Mouse (Mus musculus) lung, embryonic 16.5 days (tissue): ENCODE measurements around the gene Iapp. TPM values are rescaled to one million over a fixed set of nuclear protein-coding genes. Genes with fewer than 3 reads are reported as not detected.
A peak's percentile ranks its signal among the peaks of the same experiment; 100 is the strongest.
"Not testable (repeated sequence)": the region's sequence is repeated elsewhere in the genome, so short reads cannot be mapped to it uniquely, and the experiment has no call there.

ENCODE experiments used
- ATAC-seq: fragments of 200-750 bp; cut with Nextera tagmentation; 2 replicates; pipeline ENCODE4 v1.8.0; 2017; ENCODE audit warnings: low read depth, mild to moderate bottlenecking, moderate library complexity
- H3K27ac ChIP-seq: fragments of 300-500 bp; sonication (generic); 2 replicates; pipeline ENCODE4 v1.5.1; 2014; ENCODE audit warnings: mild to moderate bottlenecking, control low read depth, low read length
- H3K27me3 ChIP-seq: fragments of 300-500 bp; sonication (generic); 2 replicates; pipeline ENCODE4 v1.6.1; 2014; ENCODE audit warnings: low read depth, low read length, mixed read lengths; ENCODE audit not compliant: control insufficient read depth, insufficient read depth
- H3K36me3 ChIP-seq: fragments of 300-500 bp; sonication (generic); 2 replicates; pipeline ENCODE4 v1.6.1; 2014; ENCODE audit warnings: low read length; ENCODE audit not compliant: control insufficient read depth, insufficient read depth
- H3K4me1 ChIP-seq: fragments of 300-500 bp; sonication (generic); replicated peaks from 2 replicates; pipeline ENCODE4 v1.6.1; 2014; ENCODE audit warnings: low read length, mixed read lengths; ENCODE audit not compliant: control insufficient read depth, insufficient read depth
- H3K4me2 ChIP-seq: fragments of 300-500 bp; sonication (generic); 2 replicates; pipeline ENCODE4 v1.6.1; 2014; ENCODE audit warnings: low read depth, low read length, control low read depth
- H3K4me3 ChIP-seq: fragments of 300-500 bp; sonication (generic); 2 replicates; pipeline ENCODE4 v1.5.1; 2014; ENCODE audit warnings: mild to moderate bottlenecking, low read length, control low read depth
- H3K9ac ChIP-seq: fragments of 300-500 bp; sonication (generic); 2 replicates; pipeline ENCODE4 v1.6.1; 2014; ENCODE audit warnings: low read length, control low read depth
- H3K9me3 ChIP-seq: fragments of 300-500 bp; sonication (generic); 2 replicates; pipeline ENCODE4 v1.6.1; 2016; ENCODE audit warnings: low read length; ENCODE audit not compliant: control insufficient read depth
- WGBS: fragments of 180-500 bp; shearing (Covaris S2); extraction: QIAGEN DNeasy Blood & Tissue Kit; methylation state at CpG from one replicate; pipeline ENCODE4 v1.1.7; 2014; 5-methylcytosine and 5-hydroxymethylcytosine counted together
- polyA plus RNA-seq: library from polyadenylated mRNA; unstranded; fragments of >200 nt; fragmentation: Nextera tagmentation; extraction: Ambion mirVana; gene quantifications from 2 replicates; pipeline ENCODE4 v1.2.1, GENCODE M21; 2015

The Iapp gene
- polyA plus RNA-seq, 1 experiment from 2014 or later: not detected

DNA sequence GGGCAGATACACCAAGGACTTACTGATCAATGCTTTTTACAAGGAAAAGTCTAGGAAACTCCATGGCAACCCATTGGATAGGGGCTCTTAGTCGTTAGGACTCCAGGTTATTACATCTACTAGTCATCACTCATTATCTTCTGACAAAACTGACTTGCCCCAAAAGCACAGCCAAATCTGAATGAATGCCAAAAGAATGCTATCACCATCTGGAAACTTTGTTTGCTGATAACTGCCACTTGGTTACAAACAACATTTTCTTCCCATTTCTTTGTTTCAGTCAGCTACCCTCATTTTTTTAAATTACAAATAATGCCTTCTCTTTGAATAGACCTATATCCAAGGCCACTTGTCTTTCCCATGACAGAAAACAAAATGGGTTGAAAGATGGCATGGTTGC, 31.0 kb downstream of the Iapp start:
- Histone ChIP-seq H3K9me3 (no peaks in the 10 kb centered on the region), H3K36me3 (no peaks in the 10 kb centered on the region), H3K27ac (no peak overlapping the region), H3K27me3 (no peaks in the 10 kb centered on the region), H3K4me3 (no peak overlapping the region), H3K9ac (no peak overlapping the region), H3K4me1 (no peaks in the 10 kb centered on the region), H3K4me2 (no peak overlapping the region)
- ATAC-seq: no peak
- WGBS: 43% methylated on average over 1 of the region's 1 CpGs

DNA sequence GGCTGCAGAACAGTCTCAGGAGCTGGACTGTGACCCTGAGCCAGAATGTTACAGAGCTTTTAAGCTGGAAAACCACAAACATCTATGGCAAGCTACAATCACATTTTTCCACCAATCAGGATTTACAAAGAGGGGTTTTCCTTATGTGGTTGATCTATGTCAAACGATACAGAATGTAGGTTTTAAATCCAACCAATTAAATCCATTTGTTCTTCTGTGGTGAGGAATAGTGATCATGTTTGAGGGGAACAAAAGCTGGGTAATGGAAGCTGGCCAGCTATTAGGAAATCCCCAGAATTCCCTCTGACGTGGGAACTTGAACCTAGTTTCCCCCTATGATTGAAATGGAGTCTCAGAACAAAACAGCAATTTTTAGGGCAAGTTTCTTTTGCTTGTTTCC, 40.7 kb downstream of the Iapp start:
- no peak overlapping the region for H3K4me2 ChIP-seq
- no peak for ATAC-seq
- H3K27ac ChIP-seq: no peak overlapping the region
- no peaks in the 10 kb centered on the region for H3K36me3 ChIP-seq
- H3K4me3 ChIP-seq: no peak overlapping the region
- H3K9me3 ChIP-seq: no peaks in the 10 kb centered on the region
- no peak overlapping the region for H3K9ac ChIP-seq
- H3K27me3 ChIP-seq: no peaks in the 10 kb centered on the region
- WGBS: 61% methylated on average over 2 of the region's 2 CpGs
- no peaks in the 10 kb centered on the region for H3K4me1 ChIP-seq

DNA sequence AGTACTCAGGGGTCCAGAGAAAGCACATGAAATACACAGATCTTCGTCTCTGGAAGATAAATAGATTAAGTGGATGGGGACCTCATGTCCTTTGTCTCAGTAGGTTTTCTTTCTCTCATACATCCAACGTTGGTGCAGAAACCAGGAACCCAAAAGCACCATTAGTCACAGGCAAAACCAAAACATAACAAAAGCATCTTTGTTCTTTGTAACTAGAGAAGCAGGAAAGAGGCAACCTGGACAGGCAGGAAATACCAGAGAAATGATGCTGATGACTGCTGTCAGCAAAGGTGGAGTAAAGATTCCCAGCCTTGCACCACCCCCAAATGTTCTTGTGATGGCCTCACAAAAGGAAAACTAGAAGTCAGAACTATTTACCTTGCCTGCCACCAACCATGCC, 41.4 kb downstream of the Iapp start:
- Histone ChIP-seq H3K27ac (no peak overlapping the region), H3K4me3 (no peak overlapping the region), H3K27me3 (no peaks in the 10 kb centered on the region), H3K9me3 (no peaks in the 10 kb centered on the region), H3K9ac (no peak overlapping the region), H3K4me1 (no peaks in the 10 kb centered on the region), H3K36me3 (no peaks in the 10 kb centered on the region), H3K4me2 (no peak overlapping the region)
- ATAC-seq: no peak
- 19% methylated on average over 2 of the region's 2 CpGs for WGBS

DNA sequence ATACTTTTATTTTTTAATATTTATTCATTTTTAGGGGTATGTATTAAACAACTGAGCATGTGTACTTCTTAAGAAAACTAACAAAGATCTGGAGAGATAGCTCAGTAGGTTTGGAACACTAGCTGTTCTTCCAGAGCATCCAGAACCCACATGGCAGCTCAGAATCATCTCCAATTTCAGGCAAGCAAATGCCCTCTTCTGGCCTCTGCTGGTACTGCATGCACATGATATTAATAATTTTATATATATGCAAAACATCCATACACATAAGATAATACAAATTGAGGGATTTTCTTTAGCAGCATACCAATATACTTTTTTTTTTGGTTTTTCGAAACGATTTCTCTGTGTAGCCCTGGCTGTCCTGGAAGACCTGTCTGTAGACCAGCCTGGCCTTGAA, 45.3 kb downstream of the Iapp start:
- H3K4me2 ChIP-seq: no peak overlapping the region
- H3K4me1 ChIP-seq: peaks cover 17% of the 10 kb centered on the region
- no peak overlapping the region for H3K4me3 ChIP-seq
- 64% methylated on average over 2 of the region's 2 CpGs for WGBS
- H3K9me3 ChIP-seq: no peaks in the 10 kb centered on the region
- no peak overlapping the region for H3K9ac ChIP-seq
- H3K27me3 ChIP-seq: no peaks in the 10 kb centered on the region
- no peak overlapping the region for H3K27ac ChIP-seq
- no peaks in the 10 kb centered on the region for H3K36me3 ChIP-seq
- ATAC-seq: no peak

DNA sequence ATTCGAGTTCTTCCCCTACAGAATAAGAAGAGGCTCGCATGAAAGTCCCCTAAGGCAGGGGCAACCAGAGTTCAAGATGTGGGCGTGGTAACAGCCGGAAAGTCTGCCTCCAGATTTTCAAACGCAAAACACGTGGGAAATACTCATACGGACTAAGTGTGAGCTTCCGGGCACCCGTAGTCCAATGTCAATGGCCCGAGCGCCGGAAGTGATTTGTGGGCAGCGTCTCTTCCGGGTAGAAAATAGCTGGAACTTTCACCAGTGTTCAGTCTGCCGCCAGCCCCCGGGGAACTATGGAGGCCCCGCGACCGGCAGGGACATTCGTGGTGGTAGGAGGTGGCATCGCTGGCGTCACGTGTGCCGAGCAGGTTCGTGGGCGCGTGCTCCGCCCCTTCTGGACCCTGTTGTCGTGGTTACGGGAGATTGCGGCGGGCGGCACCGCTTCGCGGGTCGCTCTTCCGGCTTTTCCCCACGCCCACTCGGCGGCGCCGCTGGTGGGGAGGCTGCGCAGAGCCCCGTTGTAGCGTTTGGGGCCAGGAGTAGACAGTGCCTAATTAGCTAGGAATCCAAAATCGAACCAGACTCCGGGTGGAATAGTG, 47.3 kb downstream of the Iapp start, which contains the start of gene Pyroxd1:
Gene Pyroxd1, plus strand, starts transcription at position 215 of the 599 bp plus-strand sequence.
- no peaks in the 10 kb centered on the region for H3K9me3 ChIP-seq
- WGBS: under 1% methylated on average over 48 of the region's 48 CpGs
- H3K36me3 ChIP-seq: peaks cover 7% of the 10 kb centered on the region
- H3K27me3 ChIP-seq: no peaks in the 10 kb centered on the region
- H3K4me1 ChIP-seq: peaks cover 17% of the 10 kb centered on the region
- ATAC-seq: peak; percentile 96
- H3K4me2 ChIP-seq: peak within 1 kb of the TSS; percentile 68
- peak within 1 kb of the TSS; percentile 89 for H3K27ac ChIP-seq
- H3K9ac ChIP-seq: peak within 1 kb of the TSS; percentile 79
- H3K4me3 ChIP-seq: peak within 1 kb of the TSS; percentile 83

DNA sequence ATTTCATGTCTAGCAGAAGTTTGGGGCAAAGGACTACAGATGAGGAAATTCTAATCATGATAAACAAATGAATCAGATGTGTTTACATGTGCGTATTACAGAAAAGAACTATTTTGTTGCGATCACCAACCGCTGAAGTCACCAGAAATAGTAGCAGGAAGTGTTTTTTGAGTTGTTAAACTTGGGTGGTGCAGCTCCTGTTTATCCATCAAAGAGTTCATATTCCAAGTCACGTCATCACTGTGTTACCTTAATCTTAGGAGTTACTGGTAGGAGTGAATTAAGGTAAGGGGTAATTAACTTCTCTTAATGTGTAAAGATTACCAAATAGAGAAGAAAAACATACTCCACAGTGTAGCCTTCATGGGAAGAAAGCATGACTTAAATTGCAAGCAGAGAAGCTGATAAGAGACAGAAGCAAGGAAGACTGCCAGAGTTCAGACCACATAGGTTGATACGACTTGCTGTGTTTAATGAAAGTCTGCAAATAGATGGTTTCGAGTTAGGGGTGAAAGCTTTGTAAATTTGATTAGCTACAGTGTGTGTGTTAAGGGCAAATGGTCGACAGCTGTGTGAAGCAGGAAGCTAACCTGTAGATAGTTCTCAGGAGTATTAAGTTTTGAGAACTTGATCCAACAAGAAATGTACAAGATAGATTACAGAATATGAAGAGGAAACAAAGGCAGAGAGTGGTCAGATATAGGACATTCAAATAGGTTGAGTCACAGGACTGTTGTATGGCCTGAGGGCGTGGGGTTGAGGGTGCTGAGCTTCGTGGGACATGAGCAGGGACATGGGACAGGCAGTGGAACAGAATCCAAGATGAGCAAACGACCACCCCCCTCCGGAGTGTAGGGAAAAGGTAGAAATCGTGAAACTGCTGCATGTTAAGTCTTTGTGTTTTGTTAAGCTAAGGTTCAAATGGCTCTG, 48.2 kb downstream of the Iapp start:
- Histone ChIP-seq H3K36me3 (peaks cover 8% of the 10 kb centered on the region), H3K27ac (no peak overlapping the region), H3K4me3 (peak overlapping the region; percentile 83), H3K9ac (peak overlapping the region; percentile 79; the same call in 1 of the 2 replicates), H3K27me3 (no peaks in the 10 kb centered on the region), H3K4me1 (peaks cover 17% of the 10 kb centered on the region), H3K4me2 (peak overlapping the region; percentile 68), H3K9me3 (no peaks in the 10 kb centered on the region)
- no peak for ATAC-seq
- 37% methylated on average over 12 of the region's 12 CpGs for WGBS

DNA sequence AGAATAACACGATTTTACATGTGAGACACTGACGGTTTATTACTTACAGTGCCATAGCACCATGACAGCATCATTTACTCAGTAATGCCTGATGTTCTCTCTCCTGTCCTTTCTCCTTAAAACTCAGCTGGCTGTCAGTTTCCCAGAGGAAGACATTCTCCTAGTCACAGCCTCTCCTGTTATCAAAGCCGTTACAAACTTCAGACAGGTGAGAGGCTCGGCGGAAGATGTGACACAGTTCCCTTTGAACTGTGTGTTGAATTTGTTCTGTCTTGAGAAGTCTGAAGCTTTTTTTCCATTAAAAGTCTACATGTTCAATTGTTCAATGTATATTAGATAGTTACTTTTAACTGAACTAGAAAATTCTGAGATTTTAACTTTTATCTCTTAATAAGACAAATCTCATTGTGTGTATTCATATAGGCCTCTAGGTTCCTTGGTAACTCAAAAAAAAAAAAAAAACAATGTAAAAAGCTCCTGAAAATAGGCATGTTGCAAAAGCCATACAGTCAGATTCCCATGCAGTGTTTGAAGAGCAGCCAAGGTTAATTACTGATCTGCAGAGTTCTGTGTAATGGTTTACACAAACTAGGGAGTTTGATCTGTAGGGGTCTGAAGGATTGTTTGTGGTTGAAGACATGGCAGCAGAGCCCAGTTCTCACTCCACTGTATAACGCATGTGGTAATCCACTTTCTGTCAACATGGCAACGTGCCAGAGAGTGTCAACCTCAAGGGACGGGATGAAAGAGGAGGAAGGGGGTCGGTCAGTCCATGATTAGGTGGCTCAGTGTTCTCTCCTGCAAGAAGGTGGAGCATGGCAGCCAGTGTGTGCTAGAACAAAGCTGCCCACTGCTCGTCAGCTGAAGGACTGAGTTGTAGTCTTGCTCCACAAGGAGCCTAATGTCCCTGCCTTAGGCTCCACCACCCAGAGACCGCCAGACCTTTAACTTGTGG, 49.5 kb downstream of the Iapp start:
- Histone ChIP-seq H3K4me2 (no peak overlapping the region), H3K27me3 (no peaks in the 10 kb centered on the region), H3K4me1 (peaks cover 17% of the 10 kb centered on the region), H3K36me3 (peaks cover 10% of the 10 kb centered on the region), H3K4me3 (no peak overlapping the region), H3K9me3 (no peaks in the 10 kb centered on the region), H3K27ac (0 out of 2 replicates have a peak overlapping the region, but pooled peaks have one; percentile 6), H3K9ac (no peak overlapping the region)
- no peak for ATAC-seq
- WGBS: 56% methylated on average over 11 of the region's 11 CpGs

DNA sequence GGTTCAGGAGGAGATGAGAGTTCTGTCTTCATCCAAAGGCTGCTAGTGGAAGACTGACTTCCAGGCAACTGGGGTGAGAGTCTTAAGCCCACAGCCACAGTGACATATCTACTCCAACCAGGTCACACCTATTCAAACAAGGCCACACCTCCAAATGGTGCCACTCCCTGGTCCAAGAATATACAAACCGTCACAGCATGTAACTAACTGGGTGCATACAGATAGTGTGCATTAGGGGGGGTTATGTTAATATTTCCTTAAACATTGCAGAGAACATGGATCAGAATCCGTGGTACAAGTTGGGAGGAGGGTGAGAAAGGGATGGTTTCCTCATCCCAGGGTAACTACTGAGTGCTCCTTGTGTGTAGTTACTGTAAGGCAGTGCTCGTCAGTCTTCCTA, 53.9 kb downstream of the Iapp start:
- H3K27me3 ChIP-seq, H3K9me3 ChIP-seq, H3K4me1 ChIP-seq, H3K27ac ChIP-seq, ATAC-seq, H3K4me3 ChIP-seq, H3K4me2 ChIP-seq, H3K9ac ChIP-seq: not testable (repeated sequence)
- H3K36me3 ChIP-seq: peaks cover 15% of the 10 kb centered on the region
- 77% methylated on average over 3 of the region's 3 CpGs for WGBS
